Mouse (Mus musculus): Measurements from ENCODE around the gene Plcb1.
A peak's percentile ranks its signal among the peaks of the same experiment; 100 is the strongest.

Plcb1 gene

GRCm38 (mm10) chr2:134785970-134786855 lies at the start of gene Plcb1:
TSS of gene Plcb1 (plus strand) at chr2:134786067.
- DNase-seq = peak; percentile 89

DNA sequence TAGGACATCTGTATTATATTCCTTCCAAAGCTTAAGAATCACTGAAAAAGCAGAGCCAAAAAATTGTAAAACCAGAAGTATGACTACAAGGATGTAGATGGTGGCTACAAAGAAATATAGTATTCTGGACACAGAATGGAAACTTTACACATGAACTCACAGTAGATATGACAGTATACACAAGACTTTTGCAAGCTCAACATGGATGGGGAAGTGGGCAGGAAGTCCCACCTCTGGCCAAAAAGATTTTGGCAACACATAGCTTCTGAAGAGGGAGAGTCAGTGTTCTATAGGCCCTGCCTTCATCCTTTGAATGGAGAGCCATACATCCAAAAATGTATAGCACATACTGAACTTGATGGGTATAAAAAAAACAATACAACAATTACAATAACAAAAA lies 30.3 kb upstream of the Plcb1 start:
- no peak for DNase-seq

- no peak for DNase-seq
Observed at GRCm38 (mm10) chr2:134756086-134756485, 29.8 kb upstream of the Plcb1 start.

- no peak for DNase-seq
Observed at GRCm38 (mm10) chr2:134761029-134761428, 24.8 kb upstream of the Plcb1 start.

DNA sequence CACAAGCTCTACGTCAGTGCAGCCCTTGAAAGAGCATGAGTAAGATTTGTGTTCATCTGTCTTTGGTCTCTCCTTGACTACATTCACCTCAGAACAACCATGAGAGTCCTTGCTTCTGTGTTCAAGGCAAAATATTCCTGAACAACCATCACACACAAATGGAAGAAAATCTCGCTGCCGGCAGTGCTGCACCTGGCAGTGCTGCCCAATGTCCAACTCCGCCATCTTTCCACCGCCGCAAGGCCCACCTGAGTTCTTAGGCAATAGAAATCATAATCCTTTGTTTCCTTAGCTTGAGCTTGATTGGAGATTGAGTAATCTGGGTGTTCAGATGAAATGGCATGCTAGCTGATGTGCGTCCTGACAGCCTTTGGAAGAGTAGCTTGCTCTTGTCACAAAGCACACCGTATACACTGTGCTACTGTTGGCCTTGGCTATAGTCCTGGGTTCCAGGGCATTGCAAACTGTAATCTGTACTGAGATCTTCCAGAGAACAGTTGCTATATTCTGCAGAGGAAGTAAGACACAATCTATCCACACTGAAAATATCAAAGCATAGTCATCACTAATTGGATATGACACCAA lies 22.4 kb upstream of the Plcb1 start:
- DNase-seq = no peak

- DNase-seq = no peak
Observed at GRCm38 (mm10) chr2:134764506-134764905, 21.4 kb upstream of the Plcb1 start.

DNA sequence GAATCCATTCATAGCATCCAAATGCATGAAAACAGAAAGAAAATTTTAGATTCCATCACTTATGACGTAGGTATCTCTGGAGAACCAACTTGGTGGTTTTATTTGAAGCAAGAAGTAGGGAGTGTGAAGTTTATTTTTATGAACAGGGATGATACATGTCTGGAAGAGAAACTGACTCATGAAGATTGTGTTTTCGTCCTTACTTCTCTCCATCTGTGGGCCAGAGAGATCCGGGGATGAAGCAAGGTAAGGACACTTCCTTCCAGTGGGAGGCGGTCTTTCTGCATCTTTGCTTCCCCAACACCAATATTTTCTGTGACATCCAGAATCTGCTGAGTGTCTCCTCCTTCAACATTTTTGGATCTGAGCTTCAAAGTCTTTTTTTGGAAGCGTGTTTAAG lies 6.0 kb upstream of the Plcb1 start:
- no peak for DNase-seq

- DNase-seq = no peak
Observed at GRCm38 (mm10) chr2:134780316-134780715, 5.6 kb upstream of the Plcb1 start.

DNA sequence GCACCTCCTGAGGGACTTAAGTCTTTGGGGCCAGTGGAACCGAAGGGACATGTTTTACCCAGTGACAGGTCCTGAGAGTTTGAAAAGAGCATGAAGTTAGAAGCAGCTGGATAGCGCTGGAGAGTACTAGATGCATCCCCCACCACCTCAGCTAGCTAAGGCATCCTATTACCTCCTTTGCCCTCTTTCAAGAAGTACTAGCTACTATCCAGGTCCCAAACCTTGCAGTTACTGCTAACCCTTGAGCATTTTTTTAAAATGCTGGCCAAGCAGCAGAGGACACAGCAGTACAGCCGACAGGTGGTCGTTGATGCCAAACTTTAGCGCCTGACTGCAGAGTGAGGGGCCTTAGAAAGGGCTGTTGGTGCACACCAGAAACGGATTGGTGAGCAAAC lies 986 bp downstream of the Plcb1 start:
- no peak for DNase-seq

GRCm38 (mm10) chr2:134787336-134788095 lies 1.6 kb downstream of the Plcb1 start:
- DNase-seq = peak; percentile 36

DNA sequence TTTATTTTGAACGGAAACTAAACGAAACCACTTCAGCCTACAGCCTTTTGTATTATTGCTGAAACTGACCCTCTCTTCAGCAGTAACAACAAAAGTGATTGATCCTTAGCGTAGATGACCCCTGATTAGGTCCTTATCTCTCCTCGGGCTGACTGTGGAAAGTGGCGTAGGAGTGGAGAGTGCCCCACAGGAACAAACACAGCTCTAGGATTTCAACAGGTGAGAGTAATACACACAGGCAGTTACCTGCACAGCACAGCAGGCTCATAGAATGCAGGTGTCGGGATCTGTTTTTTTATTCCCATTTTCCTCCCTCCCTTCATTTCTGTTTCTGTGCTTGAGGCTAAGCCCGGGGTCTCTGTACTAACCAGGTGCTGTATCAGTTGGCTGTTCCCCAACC lies 7.1 kb downstream of the Plcb1 start:
- no peak for DNase-seq

DNA sequence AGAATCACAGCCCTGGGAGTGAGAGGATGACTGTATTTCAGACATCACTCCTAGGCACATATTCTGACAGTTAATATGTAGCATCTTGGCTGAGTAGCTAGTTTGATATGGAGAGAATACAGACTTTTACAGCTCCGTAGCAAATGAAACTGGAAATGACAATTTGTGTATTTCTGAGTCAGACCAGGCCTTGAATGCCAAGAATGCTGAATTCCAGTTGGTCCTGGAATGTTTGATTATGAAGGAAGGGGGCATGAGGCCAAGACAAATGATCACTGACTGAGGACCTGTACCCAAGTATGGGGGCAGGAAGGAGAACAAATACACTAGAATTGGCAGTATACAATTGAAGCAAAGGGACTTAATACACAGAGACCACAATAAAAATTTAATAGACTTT lies 14.4 kb downstream of the Plcb1 start:
- no peak for DNase-seq

DNA sequence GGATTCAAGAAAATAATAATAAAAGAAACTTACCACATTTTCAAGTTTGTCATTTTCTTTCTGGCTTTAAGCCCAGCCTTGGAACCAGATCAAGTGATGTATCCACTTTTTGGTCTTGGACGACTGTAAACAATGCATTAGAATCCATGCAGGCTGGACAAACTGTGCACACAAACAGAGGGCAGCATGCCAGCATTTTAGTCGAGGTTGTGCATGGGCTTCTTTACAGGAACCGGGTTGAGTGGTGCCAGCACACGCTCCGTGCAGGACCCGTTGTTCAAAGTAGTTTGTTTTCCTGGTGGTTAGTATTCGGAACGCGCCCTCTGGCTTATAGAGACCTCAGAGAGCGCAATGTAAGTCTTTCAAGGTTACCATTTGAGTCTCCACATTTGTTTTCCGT lies 30.5 kb downstream of the Plcb1 start:
- DNase-seq = no peak

GRCm38 (mm10) chr2:134817058-134817840 lies 31.4 kb downstream of the Plcb1 start:
- no peak for DNase-seq

DNA sequence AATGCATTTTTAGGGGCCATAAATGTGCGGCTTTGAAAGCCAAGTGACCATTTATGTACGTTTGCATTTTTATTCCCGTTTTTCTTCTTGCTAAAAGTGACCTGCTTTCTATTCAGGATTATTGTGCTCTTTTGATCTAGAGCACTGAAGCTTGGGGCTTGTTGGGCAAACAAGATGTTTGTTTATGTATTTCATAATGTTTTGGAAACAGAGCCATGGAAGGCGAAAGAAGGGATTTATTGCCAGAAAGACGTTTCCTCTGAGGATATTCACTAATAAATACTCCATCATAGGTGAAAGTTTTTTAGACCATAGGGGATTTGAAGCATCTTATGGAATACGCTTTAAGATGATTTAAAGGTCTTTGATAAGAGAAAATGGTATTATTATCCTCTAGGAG lies 35.3 kb downstream of the Plcb1 start:
- DNase-seq = no peak

GRCm38 (mm10) chr2:134825645-134826044 lies 39.8 kb downstream of the Plcb1 start:
- DNase-seq = no peak

- DNase-seq = no peak
Observed at GRCm38 (mm10) chr2:134826111-134827005, 40.5 kb downstream of the Plcb1 start.

- DNase-seq = no peak
Observed at GRCm38 (mm10) chr2:134827778-134828487, 42.1 kb downstream of the Plcb1 start.

GRCm38 (mm10) chr2:134831861-134832260 lies 46.0 kb downstream of the Plcb1 start:
- DNase-seq = no peak

DNA sequence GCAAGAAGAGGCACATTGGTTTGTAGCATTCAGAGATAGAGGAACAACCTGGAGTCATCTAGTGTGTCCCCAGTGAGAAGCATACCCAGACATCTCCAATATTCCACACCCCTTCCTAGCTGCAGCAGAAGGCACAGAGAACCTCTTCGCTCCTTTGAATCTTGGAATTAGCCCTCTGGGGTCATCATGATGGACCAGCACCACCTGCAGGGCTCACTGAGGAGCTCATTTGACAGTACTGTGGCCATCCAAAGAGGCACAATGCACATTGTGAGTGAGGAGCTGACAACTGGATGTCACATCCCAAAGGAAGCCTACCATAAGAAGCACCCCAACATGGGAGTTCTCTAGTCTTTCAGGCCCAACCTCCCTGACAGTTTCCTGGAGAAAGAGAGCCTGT lies 50.2 kb downstream of the Plcb1 start:
- no peak for DNase-seq

GRCm38 (mm10) chr2:134838185-134838584 lies 52.3 kb downstream of the Plcb1 start:
- no peak for DNase-seq

Measured in retina, postnatal 1 day (tissue).